Mouse (Mus musculus): ENCODE data around the gene Rtel1. TPM values are rescaled to one million over a fixed set of nuclear protein-coding genes. Genes with fewer than 3 reads are reported as not detected.

Gene Rtel1
- polyA plus RNA-seq (2012; rRNA removed; ENCODE audit: low replicate concordance) = 48.1 and 81.8 TPM in 2 replicates

DNA sequence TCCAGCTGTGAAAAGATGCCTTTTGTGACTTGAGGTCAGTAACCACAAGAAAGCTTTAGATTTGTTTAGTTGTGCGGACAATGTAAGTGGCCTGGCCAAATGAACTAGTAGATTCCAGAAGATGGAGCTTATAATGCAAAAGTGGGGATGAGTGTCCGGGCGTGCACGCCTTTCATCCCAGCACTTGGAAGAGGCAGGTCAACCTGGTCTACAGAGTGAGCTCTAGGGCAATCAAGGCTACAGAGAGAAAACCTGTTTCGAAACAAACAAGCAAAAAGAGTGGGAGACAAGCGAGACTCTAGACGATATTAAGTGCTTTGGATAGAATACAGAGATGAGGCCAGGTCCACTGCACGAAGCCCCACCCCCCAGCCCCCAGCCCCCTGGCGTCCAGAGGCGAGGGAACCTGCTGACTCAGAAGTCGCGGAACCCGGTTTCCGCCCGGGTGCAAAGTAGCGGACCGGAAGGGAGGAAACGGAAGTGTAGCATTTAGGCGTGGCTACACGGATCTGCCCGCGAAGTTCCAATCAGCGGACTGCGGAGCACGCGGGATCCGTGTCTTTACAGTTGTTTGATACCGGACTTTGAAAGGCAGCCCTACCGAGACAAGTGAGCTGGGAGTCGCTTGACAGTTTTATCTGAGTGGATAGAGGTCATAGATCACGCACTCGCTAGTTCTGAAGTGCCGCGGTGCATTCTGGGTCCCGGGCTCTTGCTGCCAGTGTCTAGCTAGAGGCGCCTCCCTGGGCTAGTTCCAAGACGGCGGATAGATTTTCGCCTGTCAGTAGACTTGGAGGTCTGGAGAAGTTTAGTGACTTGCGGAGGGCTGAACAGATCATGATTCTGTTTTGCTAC, at the start of gene Rtel1:
Gene Rtel1, plus strand, starts transcription at position 492 of the 855 bp plus-strand sequence.

DNA sequence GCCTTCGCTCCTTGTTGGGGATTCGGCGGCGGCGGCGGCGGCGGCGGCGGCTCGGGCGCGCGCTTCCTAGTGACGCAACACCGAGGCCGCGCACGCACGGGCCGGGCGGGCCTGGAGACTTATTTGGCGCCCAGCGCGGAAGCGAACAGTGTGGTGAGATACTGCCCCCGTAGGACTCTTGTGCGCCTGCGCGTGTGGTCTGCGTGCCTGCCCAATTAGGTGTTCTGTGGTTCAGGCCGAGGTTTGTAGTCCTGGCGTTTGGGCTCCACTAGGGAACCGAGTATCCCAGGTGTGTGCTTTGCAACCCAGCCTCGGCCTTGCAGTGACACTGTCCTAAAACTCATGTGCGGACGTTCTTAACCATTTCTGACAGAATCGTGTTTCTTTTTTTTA, 31.6 kb upstream of the Rtel1 start, which contains the start of gene Gmeb2:
Gene Gmeb2, minus strand, starts transcription at position 78 of the 393 bp plus-strand sequence.

DNA sequence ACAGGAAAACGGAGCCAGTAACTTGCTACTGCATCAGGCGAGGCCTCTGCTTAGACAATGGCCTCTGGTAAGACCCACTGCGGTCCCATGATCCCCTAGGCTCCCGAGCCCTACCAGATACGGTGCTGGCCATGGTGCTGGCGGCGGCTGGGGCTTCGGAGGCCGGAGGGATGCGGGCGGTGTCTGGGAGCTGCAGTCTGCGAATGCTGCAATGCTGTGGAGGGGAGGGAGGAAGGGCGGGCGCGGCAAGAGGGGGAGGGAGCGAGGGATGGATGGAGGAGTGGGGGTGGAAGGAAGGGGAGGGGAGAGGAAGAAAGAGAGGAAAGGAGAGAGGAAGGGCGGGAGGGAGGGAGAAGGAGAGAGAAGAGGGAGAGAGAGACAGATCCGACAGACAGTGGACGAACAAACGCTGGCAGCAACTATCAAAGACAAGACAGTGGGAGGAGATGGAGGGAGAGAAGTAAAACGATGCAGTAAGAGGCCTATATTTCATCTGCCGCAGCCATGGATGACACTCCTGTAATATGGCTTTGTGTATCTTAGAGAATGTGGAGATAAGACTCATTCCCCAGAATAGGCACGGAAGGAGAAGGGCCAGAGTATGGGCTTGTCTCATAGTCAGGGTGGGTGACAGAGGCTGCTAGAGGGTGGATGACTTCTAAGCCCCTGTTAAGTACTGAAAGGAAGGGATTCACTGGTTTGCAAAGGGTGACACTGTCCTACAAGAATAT, 5.3 kb upstream of the Rtel1 start, which contains the start of gene Stmn3:
Gene Stmn3, minus strand, starts transcription at position 421 of the 731 bp plus-strand sequence.

DNA sequence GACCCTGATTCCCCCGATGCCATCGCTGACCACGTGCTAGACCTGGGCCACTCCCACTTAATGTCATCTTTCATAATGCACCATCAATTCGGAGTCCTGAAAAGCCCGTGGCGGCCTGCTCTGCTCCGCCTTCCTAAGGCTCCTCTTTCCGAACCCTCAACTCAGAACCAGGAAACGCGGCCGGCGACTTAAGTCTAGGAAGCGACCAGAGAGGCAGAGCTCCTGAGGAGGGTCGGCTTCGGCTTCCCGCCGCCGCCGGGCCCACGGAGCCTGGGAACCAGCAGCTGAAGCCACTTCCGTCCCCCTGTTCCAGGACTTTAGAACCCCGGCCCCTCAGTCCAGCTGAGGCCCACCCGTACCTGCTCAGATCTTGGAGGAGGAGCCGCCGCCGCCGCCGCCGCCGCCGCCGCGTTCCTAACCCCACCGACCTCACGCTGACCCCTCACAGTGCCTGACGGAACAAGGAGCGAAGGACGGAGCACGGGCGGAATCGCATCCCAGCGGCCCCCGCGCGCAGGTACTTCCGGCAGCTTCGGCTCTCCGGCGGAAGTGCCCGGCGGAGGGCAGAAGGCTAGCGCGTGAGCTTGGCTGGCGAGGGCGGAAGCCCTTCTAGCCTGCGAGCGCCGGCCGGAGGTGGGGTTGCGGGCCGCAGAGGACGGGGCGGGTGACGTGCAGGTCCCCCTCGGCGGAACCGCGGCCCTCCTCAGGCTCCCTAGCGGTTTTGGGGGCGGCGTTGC, 45.5 kb downstream of the Rtel1 start, which contains the start of the genes Zgpat and Arfrp1:
Gene Zgpat, plus strand, starts transcription at position 69 of the 737 bp plus-strand sequence.
Gene Arfrp1, minus strand, starts transcription at position 545 of the 737 bp plus-strand sequence.

DNA sequence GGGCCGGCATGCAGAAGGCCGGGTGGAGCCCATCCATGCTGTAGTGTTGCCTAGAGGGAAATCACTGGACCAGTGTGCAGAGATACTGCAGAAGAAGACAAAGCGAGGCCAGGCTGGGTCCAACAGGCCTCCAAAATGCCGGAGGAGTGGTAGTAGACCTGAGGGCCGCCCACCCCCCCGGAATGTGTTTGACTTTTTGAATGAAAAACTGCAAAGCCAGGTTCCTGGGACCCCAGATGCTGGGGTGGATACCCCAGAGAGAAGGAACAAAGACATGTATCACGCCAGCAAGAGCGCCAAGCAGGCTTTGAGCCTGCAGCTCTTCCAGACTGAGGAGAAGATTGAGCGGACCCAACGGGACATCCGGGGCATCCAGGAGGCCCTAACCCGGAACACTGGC, 60.2 kb downstream of the Rtel1 start, which contains the start of gene Lime1:
Gene Lime1, plus strand, starts transcription at position 301 of the 400 bp plus-strand sequence.

Other genes starting within 250 kb of the Rtel1 start
- 0.06 and 0.20 TPM in 2 replicates for gene Kcnq2, start 184.4 kb upstream of the Rtel1 start, polyA plus RNA-seq (2012; rRNA removed; ENCODE audit: low replicate concordance)
- 0.54 and 1.9 TPM in 2 replicates for gene Eef1a2, start 162.7 kb upstream of the Rtel1 start, polyA plus RNA-seq (2012; rRNA removed; ENCODE audit: low replicate concordance)
- 136 and 163 TPM in 2 replicates for gene Ppdpf, start 132.5 kb upstream of the Rtel1 start, polyA plus RNA-seq (2012; rRNA removed; ENCODE audit: low replicate concordance)
- 0.03 and 0.19 TPM in 2 replicates for gene Ptk6, start 117.0 kb upstream of the Rtel1 start, polyA plus RNA-seq (2012; rRNA removed; ENCODE audit: low replicate concordance)
- 0.71 and 2.8 TPM in 2 replicates for gene Srms, start 106.6 kb upstream of the Rtel1 start, polyA plus RNA-seq (2012; rRNA removed; ENCODE audit: low replicate concordance)
- 0.27 and 0.50 TPM in 2 replicates for gene Fndc11, start 99.7 kb upstream of the Rtel1 start, polyA plus RNA-seq (2012; rRNA removed; ENCODE audit: low replicate concordance)
- gene Helz2, start 77.7 kb upstream of the Rtel1 start, polyA plus RNA-seq (2012; rRNA removed; ENCODE audit: low replicate concordance) = 34.6 and 36.2 TPM in 2 replicates
- gene Gmeb2, start 31.7 kb upstream of the Rtel1 start, polyA plus RNA-seq (2012; rRNA removed; ENCODE audit: low replicate concordance) = 15.7 and 22.0 TPM in 2 replicates
- gene Stmn3, start 5.2 kb upstream of the Rtel1 start, polyA plus RNA-seq (2012; rRNA removed; ENCODE audit: low replicate concordance) = 0.21 and 0.95 TPM in 2 replicates
- gene Zgpat, start 45.2 kb downstream of the Rtel1 start, polyA plus RNA-seq (2012; rRNA removed; ENCODE audit: low replicate concordance) = 34.1 and 66.0 TPM in 2 replicates
- 40.8 and 63.9 TPM in 2 replicates for gene Arfrp1, start 45.7 kb downstream of the Rtel1 start, polyA plus RNA-seq (2012; rRNA removed; ENCODE audit: low replicate concordance)
- gene Lime1, start 60.3 kb downstream of the Rtel1 start, polyA plus RNA-seq (2012; rRNA removed; ENCODE audit: low replicate concordance) = 42.7 and 88.5 TPM in 2 replicates
- gene Zbtb46, start 139.7 kb downstream of the Rtel1 start, polyA plus RNA-seq (2012; rRNA removed; ENCODE audit: low replicate concordance) = 15.9 and 17.4 TPM in 2 replicates
- 0.09 TPM in 1 of 2 replicates, not detected in the other for gene Abhd16b, start 173.5 kb downstream of the Rtel1 start, polyA plus RNA-seq (2012; rRNA removed; ENCODE audit: low replicate concordance)
- 66.8 and 68.3 TPM in 2 replicates for gene Tpd52l2, start 177.4 kb downstream of the Rtel1 start, polyA plus RNA-seq (2012; rRNA removed; ENCODE audit: low replicate concordance)
- 84.6 and 85.6 TPM in 2 replicates for gene Dnajc5, start 200.7 kb downstream of the Rtel1 start, polyA plus RNA-seq (2012; rRNA removed; ENCODE audit: low replicate concordance)